Mouse (Mus musculus): Measurements from ENCODE around the gene Ttc38.
"Not testable (repeated sequence)": the region's sequence is repeated elsewhere in the genome, so short reads cannot be mapped to it uniquely, and the experiment has no call there.

Ttc38 gene

GRCm38 (mm10) chr15:85822011-85822359 is 10.1 kb upstream of the Ttc38 start:
- DNase-seq (ENCODE audit: low spot score): peak; percentile 34

- DNase-seq (ENCODE audit: low spot score): no peak
Measured at GRCm38 (mm10) chr15:85826676-85827075, 5.4 kb upstream of the Ttc38 start.

GRCm38 (mm10) chr15:85828071-85828470 is 4.0 kb upstream of the Ttc38 start:
- no peak for DNase-seq (ENCODE audit: low spot score)

GRCm38 (mm10) chr15:85829470-85829869 is 2.6 kb upstream of the Ttc38 start:
- DNase-seq (ENCODE audit: low spot score): no peak

- DNase-seq (ENCODE audit: low spot score): no peak
Measured at GRCm38 (mm10) chr15:85832599-85832998, 493 bp downstream of the Ttc38 start.

GRCm38 (mm10) chr15:85835335-85835734 is 3.2 kb downstream of the Ttc38 start:
- DNase-seq (ENCODE audit: low spot score): no peak

- DNase-seq (ENCODE audit: low spot score): no peak
Measured at GRCm38 (mm10) chr15:85836887-85837286, 4.8 kb downstream of the Ttc38 start.

GRCm38 (mm10) chr15:85840983-85841382 is 8.9 kb downstream of the Ttc38 start:
- peak; percentile 63 for DNase-seq (ENCODE audit: low spot score)

- DNase-seq (ENCODE audit: low spot score): no peak
Measured at GRCm38 (mm10) chr15:85841796-85842360, 9.8 kb downstream of the Ttc38 start.

- no peak for DNase-seq (ENCODE audit: low spot score)
Measured at GRCm38 (mm10) chr15:85845071-85845470, 13.0 kb downstream of the Ttc38 start.

GRCm38 (mm10) chr15:85851656-85852392 is 19.7 kb downstream of the Ttc38 start:
- no peak for DNase-seq (ENCODE audit: low spot score)

- DNase-seq (ENCODE audit: low spot score): no peak
Measured at GRCm38 (mm10) chr15:85858980-85859489, 26.9 kb downstream of the Ttc38 start.

GRCm38 (mm10) chr15:85859490-85860031 is 27.5 kb downstream of the Ttc38 start, which contains the start of gene Gtse1:
TSS of gene Gtse1 (plus strand) at chr15:85859745.
- peak; percentile 98 for DNase-seq (ENCODE audit: low spot score)

- DNase-seq (ENCODE audit: low spot score): not testable (repeated sequence)
Measured at GRCm38 (mm10) chr15:85865913-85866312, 33.8 kb downstream of the Ttc38 start.

- DNase-seq (ENCODE audit: low spot score): peak; percentile 86
Measured at GRCm38 (mm10) chr15:85867696-85868095, 35.6 kb downstream of the Ttc38 start.

- no peak for DNase-seq (ENCODE audit: low spot score)
Measured at GRCm38 (mm10) chr15:85877336-85877735, 45.2 kb downstream of the Ttc38 start.

- peak; percentile 95 for DNase-seq (ENCODE audit: low spot score)
Measured at GRCm38 (mm10) chr15:85878848-85879497, 46.9 kb downstream of the Ttc38 start, which contains the start of gene Trmu. TSS of gene Trmu (plus strand) at chr15:85879312.

- DNase-seq (ENCODE audit: low spot score): no peak
Measured at GRCm38 (mm10) chr15:85879498-85879895, 47.4 kb downstream of the Ttc38 start.

- no peak for DNase-seq (ENCODE audit: low spot score)
Measured at GRCm38 (mm10) chr15:85885606-85886005, 53.5 kb downstream of the Ttc38 start.

GRCm38 (mm10) chr15:85889235-85889634 is 57.1 kb downstream of the Ttc38 start:
- no peak for DNase-seq (ENCODE audit: low spot score)

GRCm38 (mm10) chr15:85891971-85892370 is 59.9 kb downstream of the Ttc38 start:
- no peak for DNase-seq (ENCODE audit: low spot score)

- no peak for DNase-seq (ENCODE audit: low spot score)
Measured at GRCm38 (mm10) chr15:85892498-85893118, 60.5 kb downstream of the Ttc38 start.

Data from retina, embryonic 14.5 days (tissue).